Mouse (Mus musculus) liver, adult (tissue): ENCODE measurements around the gene Alg12.

Experiments used
- GATA4 ChIP-seq: IDR thresholded peaks from 2 replicates; pipeline ENCODE4 v1.6.1; 2014; ENCODE audit warnings: mild to moderate bottlenecking, low read length; ENCODE audit not compliant: insufficient replicate concordance

Gene Alg12

GRCm38 (mm10) chr15:88828800-88829705 is 9.9 kb upstream of the Alg12 start:
- no peak for TF ChIP-seq GATA4

GRCm38 (mm10) chr15:88827991-88828799 is 9.1 kb upstream of the Alg12 start:
- TF ChIP-seq GATA4: no peak

GRCm38 (mm10) chr15:88827466-88827865 is 8.3 kb upstream of the Alg12 start:
- TF ChIP-seq GATA4: no peak

- TF ChIP-seq GATA4: no peak
Observed at GRCm38 (mm10) chr15:88823376-88823775, 4.3 kb upstream of the Alg12 start.

- TF ChIP-seq GATA4: no peak
Observed at GRCm38 (mm10) chr15:88822513-88822912, 3.4 kb upstream of the Alg12 start.

- no peak for TF ChIP-seq GATA4
Observed at GRCm38 (mm10) chr15:88821403-88821802, 2.3 kb upstream of the Alg12 start.

GRCm38 (mm10) chr15:88819906-88820303 is 787 bp upstream of the Alg12 start:
- no peak for TF ChIP-seq GATA4

GRCm38 (mm10) chr15:88815196-88815700 is 3.9 kb downstream of the Alg12 start:
- TF ChIP-seq GATA4: no peak

GRCm38 (mm10) chr15:88814411-88815047 is 4.6 kb downstream of the Alg12 start:
- TF ChIP-seq GATA4: no peak

GRCm38 (mm10) chr15:88813262-88813661 is 5.9 kb downstream of the Alg12 start:
- no peak for TF ChIP-seq GATA4

- TF ChIP-seq GATA4: no peak
Observed at GRCm38 (mm10) chr15:88810369-88810768, 8.7 kb downstream of the Alg12 start.

- no peak for TF ChIP-seq GATA4
Observed at GRCm38 (mm10) chr15:88808121-88808520, 11.0 kb downstream of the Alg12 start.

- no peak for TF ChIP-seq GATA4
Observed at GRCm38 (mm10) chr15:88802348-88802747, 16.8 kb downstream of the Alg12 start.

- no peak for TF ChIP-seq GATA4
Observed at GRCm38 (mm10) chr15:88801903-88802302, 17.2 kb downstream of the Alg12 start.

- TF ChIP-seq GATA4: no peak
Observed at GRCm38 (mm10) chr15:88800921-88801354, 18.2 kb downstream of the Alg12 start.
